Mouse (Mus musculus) forebrain, embryonic 11.5 days (tissue): ENCODE results near the gene Wdr63. TPM values are rescaled to one million over a fixed set of nuclear protein-coding genes. Genes with fewer than 3 reads are reported as not detected.
A peak's percentile ranks its signal among the peaks of the same experiment; 100 is the strongest.

Experiments
- ATAC-seq: fragments of 200-750 bp; cut with Nextera tagmentation; replicated peaks from 2 replicates; pipeline ENCODE4 v1.8.0; 2017; ENCODE audit warnings: moderate TSS enrichment; ENCODE audit not compliant: low FRiP score
- DNase-seq: peaks from one replicate; pipeline ENCODE4 v3.0.0-alpha.2; 2017; ENCODE audit warnings: low spot score
- H3K27ac ChIP-seq: fragments of 300-500 bp; sonication (generic); 2 replicates; pipeline ENCODE4 v1.5.1; 2014; ENCODE audit warnings: low read depth, low read length
- H3K27me3 ChIP-seq: fragments of 300-500 bp; sonication (generic); 2 replicates; pipeline ENCODE4 v1.6.1; 2014; ENCODE audit warnings: mild to moderate bottlenecking, low read length, mixed read lengths; ENCODE audit not compliant: control insufficient read depth, insufficient read depth
- H3K36me3 ChIP-seq: fragments of 300-500 bp; sonication (generic); 2 replicates; pipeline ENCODE4 v1.6.1; 2014; ENCODE audit warnings: mild to moderate bottlenecking, low read length, moderate library complexity, mixed read lengths; ENCODE audit not compliant: control insufficient read depth, insufficient read depth
- H3K4me1 ChIP-seq: fragments of 300-500 bp; sonication (generic); replicated peaks from 2 replicates; pipeline ENCODE4 v1.6.1; 2014; ENCODE audit warnings: low read length, mixed read lengths; ENCODE audit not compliant: control insufficient read depth, insufficient read depth
- H3K4me2 ChIP-seq: fragments of 300-500 bp; sonication (generic); 2 replicates; pipeline ENCODE4 v1.6.1; 2014; ENCODE audit warnings: low read depth, mild to moderate bottlenecking, low read length, moderate library complexity, mixed read lengths; ENCODE audit not compliant: severe bottlenecking
- H3K4me3 ChIP-seq: fragments of 300-500 bp; sonication (generic); 2 replicates; pipeline ENCODE4 v1.5.1; 2014; ENCODE audit warnings: low read depth, low read length
- H3K9ac ChIP-seq: fragments of 300-500 bp; sonication (generic); 2 replicates; pipeline ENCODE4 v1.6.1; 2014; ENCODE audit warnings: low read length
- H3K9me3 ChIP-seq: fragments of 300-500 bp; sonication (generic); 2 replicates; pipeline ENCODE4 v1.6.1; 2016; ENCODE audit warnings: low read length, mixed read lengths; ENCODE audit not compliant: control insufficient read depth
- WGBS: fragments of 180-500 bp; shearing (Covaris S2); extraction: QIAGEN DNeasy Blood & Tissue Kit; methylation state at CpG from one replicate; pipeline ENCODE4 v1.1.7; 2014; 5-methylcytosine and 5-hydroxymethylcytosine counted together
- polyA plus RNA-seq: library from polyadenylated mRNA; unstranded; fragments of >200 nt; fragmentation: Nextera tagmentation; extraction: Ambion mirVana; gene quantifications from 2 replicates; pipeline ENCODE4 v1.2.1, GENCODE M21; 2014

Gene Wdr63
- polyA plus RNA-seq, 1 experiment from 2014 or later, result 0.09 TPM

DNA sequence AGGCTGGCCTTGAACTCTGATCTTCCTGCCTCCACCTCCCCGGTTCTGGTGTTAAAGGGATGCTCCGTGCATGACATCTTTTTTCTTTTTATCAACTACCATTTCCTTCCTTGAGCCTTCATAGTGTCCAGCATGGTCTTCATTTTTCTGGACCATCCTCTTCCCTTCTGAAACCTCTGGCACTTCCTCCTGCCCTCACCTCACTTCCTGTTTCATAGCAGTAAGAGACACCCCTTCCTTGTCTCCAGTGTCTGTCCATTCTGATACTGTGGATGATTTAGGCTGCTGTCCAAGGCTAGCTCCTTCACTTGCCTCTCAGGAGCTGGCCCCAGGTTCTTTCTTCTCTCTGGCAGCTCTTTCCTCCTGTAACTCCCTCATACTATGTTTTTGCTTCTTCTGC is 27.5 kb upstream of the Wdr63 start:
- DNase-seq (no peak), ATAC-seq (no peak)
- H3K9me3 ChIP-seq, result no peaks in the 10 kb centered on the region
- no peak overlapping the region for H3K27ac ChIP-seq
- 86% methylated on average over 2 of the region's 2 CpGs for WGBS
- H3K27me3 ChIP-seq, result no peaks in the 10 kb centered on the region
- no peak overlapping the region for H3K4me3 ChIP-seq
- H3K4me2 ChIP-seq, result no peak overlapping the region
- no peaks in the 10 kb centered on the region for H3K4me1 ChIP-seq
- H3K9ac ChIP-seq, result no peak overlapping the region
- H3K36me3 ChIP-seq, result no peaks in the 10 kb centered on the region

- WGBS, result 89% methylated on average over 9 of the region's 9 CpGs
- H3K4me3 ChIP-seq, result no peak overlapping the region
- no peak overlapping the region for H3K27ac ChIP-seq
- DNase-seq (no peak), ATAC-seq (no peak)
- H3K4me1 ChIP-seq, result no peaks in the 10 kb centered on the region
- H3K4me2 ChIP-seq, result no peak overlapping the region
- H3K27me3 ChIP-seq, result no peaks in the 10 kb centered on the region
- no peaks in the 10 kb centered on the region for H3K9me3 ChIP-seq
- no peak overlapping the region for H3K9ac ChIP-seq
- H3K36me3 ChIP-seq, result no peaks in the 10 kb centered on the region
Measured at GRCm38 (mm10) chr3:146134834-146135233, 26.9 kb upstream of the Wdr63 start.

GRCm38 (mm10) chr3:146127205-146127604 is 19.3 kb upstream of the Wdr63 start:
- Histone ChIP-seq H3K36me3 (no peaks in the 10 kb centered on the region), H3K27me3 (no peaks in the 10 kb centered on the region), H3K4me2 (no peak overlapping the region), H3K4me1 (no peaks in the 10 kb centered on the region), H3K9me3 (no peaks in the 10 kb centered on the region), H3K4me3 (no peak overlapping the region), H3K9ac (no peak overlapping the region), H3K27ac (no peak overlapping the region)
- DNase-seq (no peak), ATAC-seq (no peak)
- WGBS, result 79% methylated on average over 6 of the region's 6 CpGs

DNA sequence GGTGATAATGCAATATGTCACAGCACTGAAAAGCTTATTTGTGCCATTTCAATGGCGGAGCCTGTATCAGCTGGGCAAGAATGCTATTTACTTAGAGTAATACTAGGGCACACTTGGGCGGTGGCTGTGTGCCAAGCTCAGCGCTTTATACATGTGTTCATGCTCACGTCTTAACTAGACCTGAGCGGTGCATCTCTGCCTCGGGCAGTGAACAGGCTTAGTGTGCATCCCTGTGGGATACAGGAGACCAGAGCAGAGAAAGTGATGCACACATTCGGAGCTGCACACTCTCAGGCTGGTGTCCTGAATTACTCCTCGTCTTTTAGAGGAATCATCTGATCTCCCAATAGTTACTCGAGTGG is 15.5 kb upstream of the Wdr63 start:
- Histone ChIP-seq H3K36me3 (no peaks in the 10 kb centered on the region), H3K27me3 (peaks cover 2% of the 10 kb centered on the region; the same call in 1 of the 2 replicates), H3K27ac (no peak overlapping the region), H3K4me2 (no peak overlapping the region), H3K4me3 (no peak overlapping the region), H3K9ac (no peak overlapping the region), H3K4me1 (peaks cover 4% of the 10 kb centered on the region; the same call in 1 of the 2 replicates), H3K9me3 (no peaks in the 10 kb centered on the region)
- ATAC-seq, result no peak; the same call in 1 of the 2 replicates
- WGBS, result 81% methylated on average over 9 of the region's 9 CpGs
- no peak for DNase-seq

- H3K9ac ChIP-seq, result no peak overlapping the region
- peaks cover 4% of the 10 kb centered on the region; the same call in 1 of the 2 replicates for H3K4me1 ChIP-seq
- H3K4me2 ChIP-seq, result no peak overlapping the region
- no peak overlapping the region for H3K4me3 ChIP-seq
- 87% methylated on average over 8 of the region's 8 CpGs for WGBS
- peaks cover 4% of the 10 kb centered on the region; the same call in 1 of the 2 replicates for H3K27me3 ChIP-seq
- no peak overlapping the region for H3K27ac ChIP-seq
- H3K36me3 ChIP-seq, result no peaks in the 10 kb centered on the region
- no peak for ATAC-seq
- H3K9me3 ChIP-seq, result no peaks in the 10 kb centered on the region
- no peak for DNase-seq
Measured at GRCm38 (mm10) chr3:146122807-146123463, 15.0 kb upstream of the Wdr63 start.

GRCm38 (mm10) chr3:146122125-146122420 is 14.1 kb upstream of the Wdr63 start:
- H3K36me3 ChIP-seq, result no peaks in the 10 kb centered on the region
- WGBS, result 34% methylated on average over 3 of the region's 3 CpGs
- ATAC-seq, result no peak
- peaks cover 11% of the 10 kb centered on the region for H3K27me3 ChIP-seq
- H3K4me1 ChIP-seq, result peaks cover 6% of the 10 kb centered on the region; the same call in 1 of the 2 replicates
- H3K27ac ChIP-seq, result no peak overlapping the region
- DNase-seq, result no peak
- H3K4me2 ChIP-seq, result peak overlapping the region; percentile 54; the same call in 1 of the 2 replicates
- H3K9me3 ChIP-seq, result no peaks in the 10 kb centered on the region
- H3K4me3 ChIP-seq, result peak overlapping the region; percentile 19; the same call in 1 of the 2 replicates
- H3K9ac ChIP-seq, result peak overlapping the region; percentile 55; the same call in 1 of the 2 replicates

- peak overlapping the region; percentile 19; the same call in 1 of the 2 replicates for H3K4me3 ChIP-seq
- peak overlapping the region; percentile 54 for H3K4me2 ChIP-seq
- DNase-seq (peak; percentile 73), ATAC-seq (peak; percentile 62)
- H3K9me3 ChIP-seq, result no peaks in the 10 kb centered on the region
- peaks cover 6% of the 10 kb centered on the region; the same call in 1 of the 2 replicates for H3K4me1 ChIP-seq
- peak overlapping the region; percentile 55 for H3K9ac ChIP-seq
- no peak overlapping the region for H3K27ac ChIP-seq
- H3K36me3 ChIP-seq, result no peaks in the 10 kb centered on the region
- 6% methylated on average over 25 of the region's 25 CpGs for WGBS
- H3K27me3 ChIP-seq, result peaks cover 15% of the 10 kb centered on the region
Measured at GRCm38 (mm10) chr3:146121310-146122124, 13.6 kb upstream of the Wdr63 start.

GRCm38 (mm10) chr3:146117997-146118457 is 10.1 kb upstream of the Wdr63 start:
- WGBS, result 48% methylated on average over 9 of the region's 9 CpGs
- ATAC-seq (no peak), DNase-seq (no peak)
- no peak overlapping the region for H3K4me3 ChIP-seq
- no peaks in the 10 kb centered on the region for H3K36me3 ChIP-seq
- H3K4me1 ChIP-seq, result peaks cover 6% of the 10 kb centered on the region; the same call in 1 of the 2 replicates
- no peak overlapping the region for H3K4me2 ChIP-seq
- H3K27me3 ChIP-seq, result peaks cover 15% of the 10 kb centered on the region
- no peak overlapping the region for H3K27ac ChIP-seq
- no peaks in the 10 kb centered on the region for H3K9me3 ChIP-seq
- H3K9ac ChIP-seq, result no peak overlapping the region
